Mouse (Mus musculus): Measurements from ENCODE around the gene Ppil6. TPM values are rescaled to one million over a fixed set of nuclear protein-coding genes. Genes with fewer than 3 reads are reported as not detected.

The Ppil6 gene
- 9.2 TPM for polyA plus RNA-seq (2014; fragmentation: Illumina TruSeq; extraction: RNeasy Lipid Tissue Mini Kit (QIAGEN cat#74804))

GRCm38 (mm10) chr10:41489708-41490517 is at the start of gene Ppil6, which contains the start of gene Smpd2:
Gene Ppil6 (plus strand): TSS chr10:41490439.
Gene Smpd2 (minus strand): TSS chr10:41490369.

GRCm38 (mm10) chr10:41450137-41450670 is 40.0 kb upstream of the Ppil6 start, which contains the start of gene Zbtb24:
Gene Zbtb24 (plus strand): TSS chr10:41450383.

DNA sequence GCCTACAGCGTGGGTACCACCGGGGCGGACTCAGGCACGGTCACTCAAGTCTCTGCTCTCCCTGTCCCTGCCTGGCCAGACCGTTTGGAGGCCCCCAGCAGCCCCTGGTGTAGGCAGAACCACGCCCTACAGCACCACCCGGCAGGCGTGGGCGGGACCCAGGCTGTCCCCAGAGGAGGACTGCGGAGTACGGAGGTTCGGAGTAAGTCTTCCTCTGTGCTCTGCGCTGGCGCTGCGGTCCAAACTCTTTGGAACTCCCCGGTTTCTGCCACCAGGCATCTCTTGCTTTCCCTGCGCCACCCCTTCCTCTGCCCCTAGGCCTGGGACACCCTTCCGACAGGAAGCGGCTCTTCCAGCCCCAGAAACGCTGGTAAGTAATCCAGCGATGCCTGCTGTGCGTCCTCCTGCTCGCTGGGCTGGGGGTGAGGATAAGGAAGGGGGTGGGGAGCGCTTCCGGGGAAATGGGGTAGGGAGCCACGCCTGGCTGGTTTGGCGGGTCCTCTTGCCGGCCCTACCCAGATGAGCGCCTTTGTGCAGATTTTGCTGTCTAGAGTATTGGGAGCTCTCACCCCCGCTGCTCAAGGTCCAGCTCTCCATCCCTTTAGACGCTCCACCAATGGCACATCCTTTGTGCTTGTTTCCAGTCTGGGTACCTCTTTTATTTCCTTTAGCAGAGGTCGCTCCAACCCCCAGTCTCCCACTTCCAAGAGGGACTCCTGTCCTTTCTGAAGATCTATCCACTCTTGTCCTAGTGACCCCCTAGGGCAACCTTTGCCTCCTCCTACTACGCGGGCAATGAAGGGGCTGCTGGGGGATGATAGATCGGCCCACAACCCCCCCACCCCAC is 13.8 kb upstream of the Ppil6 start, which contains the start of gene Mical1:
TSS of gene Mical1 (plus strand) at position 144 of the 847 bp plus-strand sequence.

DNA sequence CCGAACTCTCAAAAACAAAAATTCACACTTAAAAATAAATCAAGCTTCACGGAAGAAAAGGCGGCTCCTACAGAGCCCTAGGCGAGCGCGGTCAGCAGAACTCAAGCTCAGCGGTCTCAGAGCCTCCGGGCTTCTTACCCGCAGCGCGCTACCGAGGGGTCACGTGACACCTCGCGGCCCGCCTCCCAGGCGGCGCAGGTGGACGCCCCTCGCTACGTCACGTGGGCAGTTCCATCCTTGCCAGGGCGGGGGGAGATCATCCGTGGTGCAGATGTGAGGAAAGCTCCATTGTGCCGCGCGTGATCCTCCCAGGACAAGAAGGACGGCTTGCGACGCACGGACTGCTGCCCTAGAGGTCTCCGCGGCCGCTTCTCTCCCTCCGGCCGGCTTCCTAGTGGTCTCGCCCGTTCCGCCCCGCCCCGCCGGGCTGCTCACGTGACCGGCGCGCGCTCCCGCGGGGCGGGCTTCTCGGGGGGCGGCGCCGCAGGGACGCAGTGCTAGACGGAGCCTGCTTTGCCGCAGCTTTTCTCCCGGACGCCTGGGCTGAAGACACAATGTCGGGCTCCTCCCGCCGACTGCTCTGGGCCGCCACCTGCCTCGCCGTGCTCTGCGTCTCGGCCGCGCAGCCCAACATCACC is 28.9 kb downstream of the Ppil6 start, which contains the start of gene Cd164:
TSS of gene Cd164 (plus strand) at position 434 of the 638 bp plus-strand sequence.

Other genes starting within 250 kb of the Ppil6 start
- gene Fig4, start 187.2 kb upstream of the Ppil6 start, polyA plus RNA-seq (2014; fragmentation: Illumina TruSeq; extraction: RNeasy Lipid Tissue Mini Kit (QIAGEN cat#74804)): 42.0 TPM
- 2.9 TPM for gene Ak9, start 186.5 kb upstream of the Ppil6 start, polyA plus RNA-seq (2014; fragmentation: Illumina TruSeq; extraction: RNeasy Lipid Tissue Mini Kit (QIAGEN cat#74804))
- gene Zbtb24, start 40.1 kb upstream of the Ppil6 start, polyA plus RNA-seq (2014; fragmentation: Illumina TruSeq; extraction: RNeasy Lipid Tissue Mini Kit (QIAGEN cat#74804)): 10.2 TPM
- 2.2 TPM for gene Mical1, start 14.1 kb upstream of the Ppil6 start, polyA plus RNA-seq (2014; fragmentation: Illumina TruSeq; extraction: RNeasy Lipid Tissue Mini Kit (QIAGEN cat#74804))
- 1.4 TPM for gene Smpd2, start 70 bp upstream of the Ppil6 start, polyA plus RNA-seq (2014; fragmentation: Illumina TruSeq; extraction: RNeasy Lipid Tissue Mini Kit (QIAGEN cat#74804))
- gene Cd164, start 29.0 kb downstream of the Ppil6 start, polyA plus RNA-seq (2014; fragmentation: Illumina TruSeq; extraction: RNeasy Lipid Tissue Mini Kit (QIAGEN cat#74804)): 1,026 TPM
- gene Ccdc162, start 226.2 kb downstream of the Ppil6 start, polyA plus RNA-seq (2014; fragmentation: Illumina TruSeq; extraction: RNeasy Lipid Tissue Mini Kit (QIAGEN cat#74804)): 5.7 TPM